Mouse (Mus musculus) CD4-positive, CD25-positive, alpha-beta regulatory T cell, adult 4 months (primary cell): ENCODE data around the gene Nek7. TPM values are rescaled to one million over a fixed set of nuclear protein-coding genes. Genes with fewer than 3 reads are reported as not detected.

Experiments used
- ATAC-seq: one replicate; pipeline ENCODE4 v1.8.0; 2017
- polyA plus RNA-seq, 2 experiments: library from polyadenylated mRNA; unstranded; fragments of 100-300 nt; shearing (Covaris generic); gene quantifications; one replicate each; pipeline ENCODE4 v1.2.1; 2017

Gene Nek7
- polyA plus RNA-seq, 2 experiments from 2014 or later, result 58.1 to 74.3 TPM

- no peak for ATAC-seq
Observed at GRCm38 (mm10) chr1:138568434-138569232, 51.3 kb downstream of the Nek7 start.

GRCm38 (mm10) chr1:138567946-138568345 is 52.0 kb downstream of the Nek7 start:
- ATAC-seq, result no peak

- ATAC-seq, result no peak
Observed at GRCm38 (mm10) chr1:138564677-138565076, 55.3 kb downstream of the Nek7 start.

- peak; percentile 50 for ATAC-seq
Observed at GRCm38 (mm10) chr1:138560733-138561132, 59.2 kb downstream of the Nek7 start.

GRCm38 (mm10) chr1:138559213-138560101 is 60.5 kb downstream of the Nek7 start:
- ATAC-seq, result peak; percentile 81

GRCm38 (mm10) chr1:138558342-138558741 is 61.6 kb downstream of the Nek7 start:
- ATAC-seq, result peak; percentile 15

GRCm38 (mm10) chr1:138554926-138555325 is 65.0 kb downstream of the Nek7 start:
- ATAC-seq, result no peak

GRCm38 (mm10) chr1:138550184-138550583 is 69.8 kb downstream of the Nek7 start:
- ATAC-seq, result peak; percentile 82

GRCm38 (mm10) chr1:138542170-138542515 is 77.8 kb downstream of the Nek7 start:
- no peak for ATAC-seq

- ATAC-seq, result peak; percentile 48
Observed at GRCm38 (mm10) chr1:138541495-138542169, 78.3 kb downstream of the Nek7 start.

- no peak for ATAC-seq
Observed at GRCm38 (mm10) chr1:138539713-138540112, 80.2 kb downstream of the Nek7 start.

- ATAC-seq, result no peak
Observed at GRCm38 (mm10) chr1:138538217-138538616, 81.7 kb downstream of the Nek7 start.

- ATAC-seq, result peak; percentile 30
Observed at GRCm38 (mm10) chr1:138535758-138536574, 84.0 kb downstream of the Nek7 start.

- ATAC-seq, result no peak
Observed at GRCm38 (mm10) chr1:138530604-138531003, 89.3 kb downstream of the Nek7 start.

GRCm38 (mm10) chr1:138523962-138524361 is 96.0 kb downstream of the Nek7 start:
- no peak for ATAC-seq

GRCm38 (mm10) chr1:138518235-138518634 is 101.7 kb downstream of the Nek7 start:
- ATAC-seq, result no peak

GRCm38 (mm10) chr1:138517360-138518099 is 102.4 kb downstream of the Nek7 start:
- peak; percentile 92 for ATAC-seq

- peak; percentile 86 for ATAC-seq
Observed at GRCm38 (mm10) chr1:138516946-138517345, 103.0 kb downstream of the Nek7 start.

GRCm38 (mm10) chr1:138515362-138515761 is 104.6 kb downstream of the Nek7 start:
- no peak for ATAC-seq

- no peak for ATAC-seq
Observed at GRCm38 (mm10) chr1:138513982-138514381, 106.0 kb downstream of the Nek7 start.

GRCm38 (mm10) chr1:138510566-138510965 is 109.4 kb downstream of the Nek7 start:
- ATAC-seq, result no peak
